Mouse (Mus musculus): ENCODE data around the gene Xlr5b. TPM values are rescaled to one million over a fixed set of nuclear protein-coding genes. Genes with fewer than 3 reads are reported as not detected.

The Xlr5b gene
- polyA plus RNA-seq (2015; fragmentation: Nextera tagmentation; extraction: Ambion mirVana): not detected in 2 replicates

DNA sequence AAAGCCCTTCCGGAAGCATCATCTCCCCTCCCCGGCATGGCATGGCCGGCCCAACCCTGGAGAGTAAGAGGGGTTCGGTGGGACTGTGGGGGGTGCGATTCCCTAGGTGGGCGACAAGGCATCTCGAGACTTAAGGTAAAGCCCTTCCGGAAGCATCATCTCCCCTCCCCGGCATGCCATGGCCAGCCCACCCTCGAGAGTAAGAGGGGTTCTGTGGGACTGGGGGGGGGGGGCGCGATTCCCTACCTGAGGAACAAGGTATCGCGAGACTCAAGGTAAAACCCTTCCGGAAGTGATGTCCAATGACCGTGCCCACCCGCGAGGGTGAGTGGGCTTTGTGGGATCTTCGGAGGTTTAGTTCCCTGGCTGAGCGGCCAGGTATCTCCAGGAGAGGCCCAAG lies at the start of gene Xlr5b:
TSS of gene Xlr5b (plus strand) at position 301 of the 400 bp plus-strand sequence.

GRCm38 (mm10) chrX:73116747-73117146 lies 31.8 kb upstream of the Xlr5b start, which contains the start of gene Gm14685:
TSS of gene Gm14685 (plus strand) at chrX:73117047.

DNA sequence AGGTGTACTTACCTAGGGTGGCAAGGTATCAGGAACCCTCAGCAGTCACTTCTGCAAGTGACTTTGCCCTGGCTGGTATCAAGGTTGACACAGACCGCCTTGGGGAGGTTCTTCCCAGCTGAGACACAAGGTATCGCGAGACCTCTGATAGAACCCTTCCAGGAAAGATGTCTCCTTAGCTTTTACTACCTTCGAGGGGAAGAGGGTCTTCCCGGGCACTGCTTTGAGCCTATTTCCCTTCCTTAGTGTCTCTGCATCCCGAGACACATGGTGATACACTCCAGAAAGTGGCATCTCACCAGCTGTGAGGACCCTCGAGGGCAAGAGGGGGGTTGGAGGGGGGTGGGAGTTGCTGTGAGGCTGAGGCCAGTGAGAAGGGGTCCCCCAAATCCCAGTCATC lies 754 bp downstream of the Xlr5b start, which contains the start of gene DXBay18:
TSS of gene DXBay18 (minus strand) at position 101 of the 400 bp plus-strand sequence.

GRCm38 (mm10) chrX:73176889-73177288 lies 28.3 kb downstream of the Xlr5b start, which contains the start of gene Spin2d:
TSS of gene Spin2d (minus strand) at chrX:73176989.

DNA sequence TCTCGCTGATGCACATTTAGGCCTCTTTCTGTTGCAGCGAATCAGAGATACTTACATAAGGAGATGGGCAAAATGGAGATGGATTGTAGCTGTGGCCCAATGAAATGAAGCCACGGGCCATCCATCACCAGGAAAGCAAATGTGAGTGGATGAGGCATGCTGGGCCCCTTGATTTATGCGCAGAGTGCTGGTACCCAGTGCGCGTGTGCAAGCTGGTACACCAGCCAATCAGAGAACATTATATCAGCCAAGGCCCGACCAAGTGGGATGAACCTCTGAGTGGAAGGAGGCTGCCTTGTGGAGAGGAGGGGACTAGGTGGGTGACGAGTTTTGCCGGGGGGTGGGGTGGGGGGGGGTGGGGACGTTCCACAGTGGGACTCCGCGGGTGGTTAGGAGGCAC lies 43.3 kb downstream of the Xlr5b start, which contains the start of gene Xlr3b:
TSS of gene Xlr3b (plus strand) at position 274 of the 400 bp plus-strand sequence.

Other genes starting within 250 kb of the Xlr5b start
- gene Cetn2, start 230.4 kb upstream of the Xlr5b start, polyA plus RNA-seq (2015; fragmentation: Nextera tagmentation; extraction: Ambion mirVana): 54.2 and 57.9 TPM in 2 replicates
- gene Nsdhl, start 230.2 kb upstream of the Xlr5b start, polyA plus RNA-seq (2015; fragmentation: Nextera tagmentation; extraction: Ambion mirVana): 39.5 and 41.7 TPM in 2 replicates
- 0.43 and 0.97 TPM in 2 replicates for gene Zfp185, start 161.5 kb upstream of the Xlr5b start, polyA plus RNA-seq (2015; fragmentation: Nextera tagmentation; extraction: Ambion mirVana)
- 0.23 and 0.27 TPM in 2 replicates for gene Pnma5, start 111.7 kb upstream of the Xlr5b start, polyA plus RNA-seq (2015; fragmentation: Nextera tagmentation; extraction: Ambion mirVana)
- 5.8 and 7.3 TPM in 2 replicates for gene Pnma3, start 84.0 kb upstream of the Xlr5b start, polyA plus RNA-seq (2015; fragmentation: Nextera tagmentation; extraction: Ambion mirVana)
- gene Xlr4a, start 66.3 kb upstream of the Xlr5b start, polyA plus RNA-seq (2015; fragmentation: Nextera tagmentation; extraction: Ambion mirVana): 1.4 TPM in 1 of 2 replicates, not detected in the other
- 2.1 and 4.1 TPM in 2 replicates for gene Xlr3a, start 51.7 kb upstream of the Xlr5b start, polyA plus RNA-seq (2015; fragmentation: Nextera tagmentation; extraction: Ambion mirVana)
- gene Gm14685, start 31.7 kb upstream of the Xlr5b start, polyA plus RNA-seq (2015; fragmentation: Nextera tagmentation; extraction: Ambion mirVana): 0.41 and 1.2 TPM in 2 replicates
- gene DXBay18, start 654 bp downstream of the Xlr5b start, polyA plus RNA-seq (2015; fragmentation: Nextera tagmentation; extraction: Ambion mirVana): 0.84 TPM in 1 of 2 replicates, not detected in the other
- gene Spin2d, start 28.2 kb downstream of the Xlr5b start, polyA plus RNA-seq (2015; fragmentation: Nextera tagmentation; extraction: Ambion mirVana): not detected in 2 replicates
- gene Xlr3b, start 43.4 kb downstream of the Xlr5b start, polyA plus RNA-seq (2015; fragmentation: Nextera tagmentation; extraction: Ambion mirVana): 1.4 and 21.8 TPM in 2 replicates
- 0.94 TPM in 1 of 2 replicates, not detected in the other for gene Xlr4b, start 65.5 kb downstream of the Xlr5b start, polyA plus RNA-seq (2015; fragmentation: Nextera tagmentation; extraction: Ambion mirVana)
- gene F8a, start 79.5 kb downstream of the Xlr5b start, polyA plus RNA-seq (2015; fragmentation: Nextera tagmentation; extraction: Ambion mirVana): 35.4 and 37.0 TPM in 2 replicates
- 0.18 and 0.58 TPM in 2 replicates for gene Xlr4c, start 94.3 kb downstream of the Xlr5b start, polyA plus RNA-seq (2015; fragmentation: Nextera tagmentation; extraction: Ambion mirVana)
- gene Xlr3c, start 116.6 kb downstream of the Xlr5b start, polyA plus RNA-seq (2015; fragmentation: Nextera tagmentation; extraction: Ambion mirVana): 0.12 and 0.33 TPM in 2 replicates
- not detected in 2 replicates for gene Xlr5a, start 144.2 kb downstream of the Xlr5b start, polyA plus RNA-seq (2015; fragmentation: Nextera tagmentation; extraction: Ambion mirVana)
- gene Xlr5c, start 144.2 kb downstream of the Xlr5b start, polyA plus RNA-seq (2015; fragmentation: Nextera tagmentation; extraction: Ambion mirVana): not detected in 2 replicates
- not detected in 2 replicates for gene Gm45015, start 188.0 kb downstream of the Xlr5b start, polyA plus RNA-seq (2015; fragmentation: Nextera tagmentation; extraction: Ambion mirVana)
- gene Zfp275, start 193.8 kb downstream of the Xlr5b start, polyA plus RNA-seq (2015; fragmentation: Nextera tagmentation; extraction: Ambion mirVana): 5.0 and 5.6 TPM in 2 replicates
- 0.06 TPM in 1 of 2 replicates, not detected in the other for gene Gm18336, start 249.9 kb downstream of the Xlr5b start, polyA plus RNA-seq (2015; fragmentation: Nextera tagmentation; extraction: Ambion mirVana)

Data from neural tube, postnatal 0 days (tissue).